In genomic region chr10:83041875-83042274, GRCm38 (mm10) we compare ENCODE assay signal across 25 mouse cellular contexts. TPM values are rescaled to one million over a fixed set of nuclear protein-coding genes. Genes with fewer than 3 reads are reported as not detected.
DNase-seq lines count a peak whose midpoint lies in the region; ATAC-seq and TF ChIP-seq lines count a peak whose summit lies in the region.
"Had no signal": no experiment of that assay in that cellular context is flagged by ENCODE, and none has a peak within 500 bp of the region (broad histone marks: within the 10 kb centered on the region; RNA-seq: fewer than 3 reads in every experiment).

No protein-coding gene starts in this region.

- no peak overlapping the region for H3K4me2 ChIP-seq in forebrain, embryonic 14.5 days (ENCODE audit: low read length)
- no peak overlapping the region for H3K4me2 ChIP-seq in forebrain, embryonic 15.5 days (replicated peaks)
- H3K4me2 ChIP-seq in hindbrain, embryonic 14.5 days (replicated peaks): no peak overlapping the region
- H3K4me2 ChIP-seq in hindbrain, embryonic 16.5 days (ENCODE audit: low read length): no peak overlapping the region
- H3K4me2 ChIP-seq in neural tube, embryonic 13.5 days: no peak overlapping the region
- H3K4me2 ChIP-seq in liver, postnatal 0 days (ENCODE audit: low read depth, low read length): no peak overlapping the region
- H3K4me2 ChIP-seq: embryonic facial prominence, embryonic 15.5 days; heart, embryonic 11.5 days; heart, embryonic 15.5 days; hindbrain, embryonic 15.5 days had no signal

- no peak for TF ChIP-seq EP300 in liver, postnatal 0 days (IDR thresholded peaks at IDR 0.05; ENCODE audit: low read depth)

- no peak overlapping the region for H3K4me3 ChIP-seq in forebrain, embryonic 14.5 days (ENCODE audit: low read depth, low read length)
- no peak overlapping the region for H3K4me3 ChIP-seq in forebrain, embryonic 15.5 days
- H3K4me3 ChIP-seq in hindbrain, embryonic 14.5 days (replicated peaks; ENCODE audit: low read length): no peak overlapping the region
- no peak overlapping the region for H3K4me3 ChIP-seq in hindbrain, embryonic 16.5 days (ENCODE audit: low read length)
- no peak overlapping the region for H3K4me3 ChIP-seq in neural tube, embryonic 13.5 days
- no peak overlapping the region for H3K4me3 ChIP-seq in liver, postnatal 0 days (ENCODE audit: low read depth, low read length)
- H3K4me3 ChIP-seq: embryonic facial prominence, embryonic 15.5 days; erythroblast, embryonic 14.5 days; forebrain, embryonic 10.5 days; heart, embryonic 15.5 days; hindbrain, embryonic 10.5 days; hindbrain, embryonic 15.5 days had no signal

- no peak overlapping the region for H3K9ac ChIP-seq in forebrain, embryonic 14.5 days (ENCODE audit: low read length)
- no peak overlapping the region for H3K9ac ChIP-seq in forebrain, embryonic 15.5 days (replicated peaks)
- H3K9ac ChIP-seq in hindbrain, embryonic 14.5 days: no peak overlapping the region
- no peak overlapping the region for H3K9ac ChIP-seq in hindbrain, embryonic 16.5 days (ENCODE audit: low read depth, low read length)
- H3K9ac ChIP-seq in neural tube, embryonic 13.5 days: no peak overlapping the region
- H3K9ac ChIP-seq in liver, postnatal 0 days (replicated peaks): no peak overlapping the region
- H3K9ac ChIP-seq: embryonic facial prominence, embryonic 15.5 days; hindbrain, embryonic 15.5 days had no signal

- no peaks in the 10 kb centered on the region for H3K36me3 ChIP-seq in forebrain, embryonic 14.5 days (ENCODE audit: control insufficient read depth, insufficient read depth, low read length)
- no peaks in the 10 kb centered on the region for H3K36me3 ChIP-seq in forebrain, embryonic 15.5 days
- H3K36me3 ChIP-seq in hindbrain, embryonic 14.5 days (replicated peaks; ENCODE audit: control insufficient read depth, insufficient read depth): no peaks in the 10 kb centered on the region
- H3K36me3 ChIP-seq in hindbrain, embryonic 16.5 days (ENCODE audit: control insufficient read depth, insufficient read depth, low read length): no peaks in the 10 kb centered on the region
- no peaks in the 10 kb centered on the region for H3K36me3 ChIP-seq in neural tube, embryonic 13.5 days
- H3K36me3 ChIP-seq in liver, postnatal 0 days (replicated peaks; ENCODE audit: insufficient read depth, low read length): no peaks in the 10 kb centered on the region
- H3K36me3 ChIP-seq: embryonic facial prominence, embryonic 15.5 days; forebrain, embryonic 10.5 days; heart, embryonic 15.5 days; hindbrain, embryonic 10.5 days; hindbrain, embryonic 15.5 days had no signal

- no peak overlapping the region for H3K27ac ChIP-seq in forebrain, embryonic 14.5 days (ENCODE audit: low read depth, low read length)
- no peak overlapping the region for H3K27ac ChIP-seq in forebrain, embryonic 15.5 days (replicated peaks)
- no peak overlapping the region for H3K27ac ChIP-seq in hindbrain, embryonic 14.5 days
- no peak overlapping the region for H3K27ac ChIP-seq in hindbrain, embryonic 16.5 days (ENCODE audit: low read depth, low read length)
- 0 out of 2 replicates have a peak overlapping the region, but pooled peaks have one; percentile 28 for H3K27ac ChIP-seq in neural tube, embryonic 13.5 days (replicated peaks)
- H3K27ac ChIP-seq in liver, postnatal 0 days (ENCODE audit: low read depth): no peak overlapping the region

- no peaks in the 10 kb centered on the region for H3K9me3 ChIP-seq in forebrain, embryonic 14.5 days (replicated peaks; ENCODE audit: control insufficient read depth, low read length)
- no peaks in the 10 kb centered on the region for H3K9me3 ChIP-seq in forebrain, embryonic 15.5 days
- no peaks in the 10 kb centered on the region for H3K9me3 ChIP-seq in hindbrain, embryonic 14.5 days (ENCODE audit: control insufficient read depth, low read length)
- no peaks in the 10 kb centered on the region for H3K9me3 ChIP-seq in hindbrain, embryonic 16.5 days (ENCODE audit: control insufficient read depth, low read length)
- H3K9me3 ChIP-seq in neural tube, embryonic 13.5 days: no peaks in the 10 kb centered on the region
- no peaks in the 10 kb centered on the region for H3K9me3 ChIP-seq in liver, postnatal 0 days (ENCODE audit: low read length)
- H3K9me3 ChIP-seq: embryonic facial prominence, embryonic 15.5 days; forebrain, embryonic 10.5 days; G1E; heart, embryonic 15.5 days; hindbrain, embryonic 10.5 days; hindbrain, embryonic 15.5 days had no signal

- H3K4me1 ChIP-seq in forebrain, embryonic 14.5 days (ENCODE audit: control insufficient read depth, insufficient read depth, low read length): peaks cover 13% of the 10 kb centered on the region
- H3K4me1 ChIP-seq in forebrain, embryonic 15.5 days: peaks cover 24% of the 10 kb centered on the region
- H3K4me1 ChIP-seq in hindbrain, embryonic 14.5 days (replicated peaks; ENCODE audit: control insufficient read depth, insufficient read depth, low read length): peaks cover 24% of the 10 kb centered on the region
- H3K4me1 ChIP-seq in hindbrain, embryonic 16.5 days (ENCODE audit: control insufficient read depth, insufficient read depth, low read depth, low read length): peaks cover 15% of the 10 kb centered on the region
- H3K4me1 ChIP-seq in neural tube, embryonic 13.5 days (replicated peaks): peaks cover 36% of the 10 kb centered on the region
- H3K4me1 ChIP-seq in liver, postnatal 0 days (ENCODE audit: insufficient read depth): no peaks in the 10 kb centered on the region

- DNase-seq in forebrain, embryonic 14.5 days (ENCODE audit: low spot score): no peak
- no peak for DNase-seq in hindbrain, embryonic 14.5 days (ENCODE audit: low spot score)
- DNase-seq in neural tube, embryonic 10.5 days (ENCODE audit: extremely low spot score, low spot score): no peak
- no peak for DNase-seq in liver, postnatal 0 days
- DNase-seq: adrenal gland, adult 8-10 months; adrenal gland, postnatal 36 days; B cell, adult 2 months; cerebellum, adult 11 months; cerebellum, adult 8-10 months; cerebellum, postnatal 14 days; embryo, embryonic 11 days; gastrocnemius, postnatal 36 days had no signal

- WGBS in forebrain, embryonic 14.5 days: 61% methylated on average over 9 of the region's 9 CpGs
- WGBS in forebrain, embryonic 15.5 days: 53% methylated on average over 9 of the region's 9 CpGs
- 60% methylated on average over 9 of the region's 9 CpGs for WGBS in hindbrain, embryonic 14.5 days
- WGBS in hindbrain, embryonic 16.5 days: 62% methylated on average over 9 of the region's 9 CpGs
- 51% methylated on average over 9 of the region's 9 CpGs for WGBS in neural tube, embryonic 13.5 days
- WGBS in liver, postnatal 0 days (ENCODE audit: insufficient replicate concordance): 60% methylated on average over 9 of the region's 9 CpGs

- peak; percentile 22 for ATAC-seq in forebrain, embryonic 14.5 days
- ATAC-seq in forebrain, embryonic 15.5 days (replicated peaks): no peak
- 0 out of 2 replicates have a peak, but pooled peaks have one; percentile 28 for ATAC-seq in hindbrain, embryonic 14.5 days (ENCODE audit: low FRiP score)
- ATAC-seq in hindbrain, embryonic 16.5 days: no peak
- no peak for ATAC-seq in neural tube, embryonic 13.5 days (ENCODE audit: low read depth)
- no peak for ATAC-seq in liver, postnatal 0 days
- ATAC-seq: CD4-positive, CD25-positive, alpha-beta regulatory T cell, adult 4 months; inflammation-experienced regulatory T-cells, adult 6 months had no signal

- no peaks in the 10 kb centered on the region for H3K27me3 ChIP-seq in forebrain, embryonic 14.5 days (replicated peaks; ENCODE audit: control insufficient read depth, insufficient read depth, low read length)
- H3K27me3 ChIP-seq in forebrain, embryonic 15.5 days: no peaks in the 10 kb centered on the region
- no peaks in the 10 kb centered on the region for H3K27me3 ChIP-seq in hindbrain, embryonic 14.5 days (ENCODE audit: control insufficient read depth, insufficient read depth, low read length)
- H3K27me3 ChIP-seq in hindbrain, embryonic 16.5 days (replicated peaks; ENCODE audit: control insufficient read depth, insufficient read depth, low read length): no peaks in the 10 kb centered on the region
- H3K27me3 ChIP-seq in neural tube, embryonic 13.5 days: no peaks in the 10 kb centered on the region
- H3K27me3 ChIP-seq in liver, postnatal 0 days (ENCODE audit: insufficient read depth, low read length): no peaks in the 10 kb centered on the region
- H3K27me3 ChIP-seq: embryonic facial prominence, embryonic 15.5 days; heart, embryonic 15.5 days; hindbrain, embryonic 15.5 days had no signal

- TF ChIP-seq CTCF in liver, postnatal 0 days (IDR thresholded peaks at IDR 0.05; ENCODE audit: low read depth): no peak

RNA-seq across cellular contexts. Expression of gene Chst11, which starts 56.6 kb away (rescaled TPM):
- polyA plus RNA-seq in forebrain, embryonic 14.5 days (2014; fragmentation: Nextera tagmentation; extraction: Ambion mirVana): 4.0 and 4.2 TPM in 2 replicates
- 3.1 TPM in 2 replicates for polyA plus RNA-seq in forebrain, embryonic 15.5 days (2015; fragmentation: Nextera tagmentation; extraction: Ambion mirVana)
- 5.0 and 5.4 TPM in 2 replicates for polyA plus RNA-seq in hindbrain, embryonic 14.5 days (2014; fragmentation: Nextera tagmentation; extraction: Ambion mirVana)
- polyA plus RNA-seq in hindbrain, embryonic 16.5 days (2015; fragmentation: Nextera tagmentation; extraction: Ambion mirVana): 3.6 and 4.1 TPM in 2 replicates
- 2.6 and 3.6 TPM in 2 replicates for polyA plus RNA-seq in neural tube, embryonic 13.5 days (2015; fragmentation: Nextera tagmentation; extraction: Ambion mirVana)
- 0.40 and 0.45 TPM in 2 replicates for polyA plus RNA-seq in liver, postnatal 0 days (2015; fragmentation: Nextera tagmentation; extraction: Ambion mirVana)

Comparison
In these comparisons a context has a peak if more than half of its experiments do, and no peak if none do; other contexts are left out.
1. ATAC-seq: peak in forebrain, embryonic 14.5 days (single experiment) and hindbrain, embryonic 14.5 days (single experiment); none in forebrain, embryonic 15.5 days (single experiment), hindbrain, embryonic 16.5 days (single experiment), neural tube, embryonic 13.5 days (single experiment) and liver, postnatal 0 days (single experiment).